Mouse (Mus musculus) heart, embryonic 14.5 days (tissue): ENCODE data around the gene Gmpr. TPM values are rescaled to one million over a fixed set of nuclear protein-coding genes. Genes with fewer than 3 reads are reported as not detected.
"Not testable (repeated sequence)": the region's sequence is repeated elsewhere in the genome, so short reads cannot be mapped to it uniquely, and the experiment has no call there.

Source experiments
- ATAC-seq: fragments of 200-750 bp; cut with Nextera tagmentation; 2 replicates; pipeline ENCODE4 v1.8.0; 2017; ENCODE audit warnings: low read depth, moderate TSS enrichment; ENCODE audit not compliant: insufficient number of reproducible peaks, insufficient read depth, low FRiP score
- H3K27ac ChIP-seq, 2 experiments: fragments of 200-500 bp in 1 of 2; fragments of 300-500 bp in 1 of 2; sonication (generic) in 1 of 2; replicated peaks in 1 of 2; 2 replicates each; pipeline ENCODE4 v1.5.1; 2012 to 2014; ENCODE audit warnings: low read depth in 2 of 2, low read length in 2 of 2, control low read depth in 1 of 2, mild to moderate bottlenecking in 1 of 2, mixed read lengths in 1 of 2; ENCODE audit not compliant: control insufficient read depth in 1 of 2, insufficient read depth in 1 of 2
- H3K27me3 ChIP-seq: fragments of 300-500 bp; sonication (generic); 2 replicates; pipeline ENCODE4 v1.6.1; 2014; ENCODE audit warnings: mild to moderate bottlenecking, low read length, control low read depth; ENCODE audit not compliant: control insufficient read depth, insufficient read depth
- H3K36me3 ChIP-seq: fragments of 300-500 bp; sonication (generic); 2 replicates; pipeline ENCODE4 v1.6.1; 2014; ENCODE audit warnings: mild to moderate bottlenecking, control low read depth, low read length, mixed read lengths; ENCODE audit not compliant: control insufficient read depth, insufficient read depth
- H3K4me1 ChIP-seq, 2 experiments: fragments of 200-500 bp in 1 of 2; fragments of 300-500 bp in 1 of 2; sonication (generic) in 1 of 2; 2 replicates each; pipeline ENCODE4 v1.6.1; 2012 to 2014; ENCODE audit warnings: low read length in 2 of 2, control low read depth in 1 of 2, mixed read lengths in 1 of 2; ENCODE audit not compliant: control insufficient read depth in 2 of 2, insufficient read depth in 2 of 2
- H3K4me2 ChIP-seq: fragments of 300-500 bp; sonication (generic); 2 replicates; pipeline ENCODE4 v1.6.1; 2014; ENCODE audit warnings: mild to moderate bottlenecking, low read length
- H3K4me3 ChIP-seq, 2 experiments: fragments of 200-500 bp in 1 of 2; fragments of 300-500 bp in 1 of 2; sonication (generic) in 1 of 2; 2 replicates each; pipeline ENCODE4 v1.5.1; 2012 to 2014; ENCODE audit warnings: low read length in 2 of 2, mild to moderate bottlenecking in 2 of 2, control low read depth in 1 of 2, low read depth in 1 of 2, moderate library complexity in 1 of 2; ENCODE audit not compliant: control insufficient read depth in 1 of 2, insufficient read depth in 1 of 2
- H3K9ac ChIP-seq: fragments of 300-500 bp; sonication (generic); 2 replicates; pipeline ENCODE4 v1.6.1; 2014; ENCODE audit warnings: mild to moderate bottlenecking, low read length
- H3K9me3 ChIP-seq: fragments of 300-500 bp; sonication (generic); 2 replicates; pipeline ENCODE4 v1.6.1; 2016; ENCODE audit warnings: low read length, control low read depth; ENCODE audit not compliant: control insufficient read depth
- WGBS: fragments of 180-500 bp; shearing (Covaris S2); extraction: QIAGEN DNeasy Blood & Tissue Kit; methylation state at CpG from one replicate; pipeline ENCODE4 v1.1.7; 2014; 5-methylcytosine and 5-hydroxymethylcytosine counted together
- polyA plus RNA-seq: library from polyadenylated mRNA; unstranded; fragments of >200 nt; fragmentation: Nextera tagmentation; extraction: Ambion mirVana; gene quantifications from 2 replicates; pipeline ENCODE4 v1.2.1, GENCODE M21; 2014

The Gmpr gene
- polyA plus RNA-seq, 1 experiment from 2014 or later = 202 TPM

DNA sequence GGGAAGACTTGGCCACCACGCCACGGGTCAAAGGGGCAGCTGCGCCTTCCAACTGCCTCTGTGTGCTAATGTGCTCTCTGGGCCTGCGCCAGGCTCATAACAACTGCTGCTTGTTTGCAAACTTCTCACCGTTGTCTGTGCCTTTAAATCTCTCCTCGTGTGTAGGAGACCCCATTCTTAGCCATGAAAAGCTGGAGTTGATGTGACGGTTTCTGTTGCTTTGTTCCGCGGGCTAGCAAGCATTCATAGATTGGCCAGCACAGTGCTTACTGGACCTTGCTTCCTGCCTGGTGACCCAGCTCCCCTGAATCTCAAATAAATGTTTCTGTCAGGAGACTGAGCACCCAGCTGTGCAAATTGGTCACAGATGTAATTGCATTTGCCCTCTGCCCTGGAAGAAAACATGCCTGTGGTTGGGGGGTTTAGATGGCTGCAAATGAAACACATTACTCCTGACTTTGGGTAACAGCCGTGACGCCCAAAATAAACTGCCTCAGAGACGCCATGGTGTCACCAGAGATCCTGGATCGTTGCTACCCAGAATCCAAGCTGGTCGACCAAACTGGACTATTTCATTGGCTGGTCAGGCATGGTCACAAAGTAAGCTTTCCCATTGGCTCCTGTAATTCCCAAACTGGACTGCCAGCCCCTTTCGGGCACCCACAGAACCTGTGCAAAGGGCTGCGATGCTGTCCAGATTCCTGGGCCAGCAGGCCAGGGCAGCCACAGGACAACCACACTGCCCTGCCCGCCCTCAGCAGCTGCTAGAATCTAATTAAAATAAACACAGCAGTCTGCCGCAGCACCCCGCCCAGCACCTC, 37.6 kb upstream of the Gmpr start:
- Histone ChIP-seq H3K9ac (no peak overlapping the region), H3K9me3 (no peaks in the 10 kb centered on the region), H3K4me2 (no peak overlapping the region), H3K36me3 (no peaks in the 10 kb centered on the region), H3K4me3 (no peak overlapping the region), H3K4me1 (peaks cover 3 to 8% of the 10 kb centered on the region in 2 experiments; a peak in 3 of 4 replicates), H3K27me3 (no peaks in the 10 kb centered on the region), H3K27ac (no peak overlapping the region)
- no peak for ATAC-seq
- 52% methylated on average over 19 of the region's 19 CpGs for WGBS

DNA sequence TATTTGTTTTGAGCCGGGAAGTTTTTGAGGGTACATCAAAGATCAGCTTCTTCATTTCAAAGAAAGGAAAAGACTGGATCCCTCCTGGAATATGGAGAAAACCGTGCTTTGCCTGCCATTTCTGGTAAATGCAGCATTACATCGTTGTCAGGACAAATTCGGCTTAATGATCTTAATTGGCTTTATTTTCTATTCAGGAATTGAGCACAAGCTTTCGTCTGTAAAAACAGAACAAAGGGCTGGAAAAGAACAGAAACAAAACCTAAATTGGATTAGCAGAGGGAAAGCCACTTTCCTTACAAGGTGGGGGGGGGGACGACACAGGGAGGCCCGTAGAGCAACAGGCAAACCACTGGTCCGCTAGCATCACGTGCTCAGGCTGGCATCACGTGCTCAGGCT, 33.9 kb upstream of the Gmpr start:
- no peak for ATAC-seq
- H3K4me3 ChIP-seq = no peak overlapping the region
- no peak overlapping the region for H3K27ac ChIP-seq
- H3K9ac ChIP-seq = no peak overlapping the region
- H3K27me3 ChIP-seq = no peaks in the 10 kb centered on the region
- 70% methylated on average over 8 of the region's 10 CpGs for WGBS
- no peaks in the 10 kb centered on the region for H3K36me3 ChIP-seq
- H3K9me3 ChIP-seq = no peaks in the 10 kb centered on the region
- H3K4me1 ChIP-seq = peaks cover 3 to 8% of the 10 kb centered on the region in 2 experiments; a peak in 3 of 4 replicates
- no peak overlapping the region for H3K4me2 ChIP-seq

DNA sequence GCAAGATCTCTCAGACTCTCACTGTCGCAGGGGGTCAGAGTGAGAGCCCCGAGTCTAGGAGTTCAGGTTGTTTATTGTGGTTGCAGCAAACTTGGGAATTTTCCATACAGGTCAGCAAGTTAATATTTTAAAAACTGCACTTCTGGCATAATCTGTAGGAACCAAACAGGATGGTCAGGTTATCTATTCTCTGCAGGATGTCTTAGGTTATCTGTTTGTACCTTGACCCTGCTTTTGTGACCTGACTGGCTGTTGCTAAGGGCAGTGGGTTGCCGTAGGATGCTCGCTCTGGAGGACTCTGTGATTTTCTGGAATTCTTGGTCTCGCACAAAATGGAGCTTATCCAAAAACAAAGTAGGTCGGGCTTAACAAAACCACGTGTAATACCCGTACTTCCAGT, 31.9 kb upstream of the Gmpr start:
- no peak overlapping the region for H3K4me2 ChIP-seq
- 73% methylated on average over 8 of the region's 8 CpGs for WGBS
- no peak for ATAC-seq
- no peaks in the 10 kb centered on the region for H3K27me3 ChIP-seq
- H3K27ac ChIP-seq = no peak overlapping the region
- H3K9me3 ChIP-seq = no peaks in the 10 kb centered on the region
- no peak overlapping the region for H3K9ac ChIP-seq
- no peak overlapping the region for H3K4me3 ChIP-seq
- H3K4me1 ChIP-seq = peaks cover 2 to 6% of the 10 kb centered on the region in 2 experiments; a peak in 3 of 4 replicates
- H3K36me3 ChIP-seq = no peaks in the 10 kb centered on the region

DNA sequence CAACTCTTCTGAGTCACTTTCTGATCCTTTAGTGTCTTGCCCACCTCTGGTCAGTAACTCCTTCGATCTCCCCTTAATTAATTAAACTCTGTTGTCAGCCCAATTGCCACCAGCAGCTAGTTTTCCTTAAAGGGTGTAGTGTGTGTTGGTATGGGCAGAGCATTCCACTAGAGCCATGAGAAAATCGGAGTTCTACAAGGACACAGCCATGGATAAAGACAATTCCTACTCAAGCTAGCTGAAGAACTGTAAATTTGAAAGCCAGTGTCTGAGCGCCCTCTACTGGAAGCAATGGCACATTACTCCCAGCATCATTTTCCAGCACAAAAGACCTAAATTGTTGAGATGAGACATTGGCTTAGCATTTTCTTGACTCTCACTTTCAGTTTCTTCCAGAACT, 30.1 kb upstream of the Gmpr start:
- 33% methylated on average over 3 of the region's 3 CpGs for WGBS
- H3K9me3 ChIP-seq = no peaks in the 10 kb centered on the region
- no peaks in the 10 kb centered on the region for H3K27me3 ChIP-seq
- H3K9ac ChIP-seq = no peak overlapping the region
- H3K4me2 ChIP-seq = no peak overlapping the region
- no peaks in the 10 kb centered on the region for H3K36me3 ChIP-seq
- no peak overlapping the region for H3K27ac ChIP-seq
- H3K4me1 ChIP-seq = peaks cover 2 to 7% of the 10 kb centered on the region in 2 experiments; a peak in 3 of 4 replicates
- ATAC-seq = no peak
- no peak overlapping the region for H3K4me3 ChIP-seq

DNA sequence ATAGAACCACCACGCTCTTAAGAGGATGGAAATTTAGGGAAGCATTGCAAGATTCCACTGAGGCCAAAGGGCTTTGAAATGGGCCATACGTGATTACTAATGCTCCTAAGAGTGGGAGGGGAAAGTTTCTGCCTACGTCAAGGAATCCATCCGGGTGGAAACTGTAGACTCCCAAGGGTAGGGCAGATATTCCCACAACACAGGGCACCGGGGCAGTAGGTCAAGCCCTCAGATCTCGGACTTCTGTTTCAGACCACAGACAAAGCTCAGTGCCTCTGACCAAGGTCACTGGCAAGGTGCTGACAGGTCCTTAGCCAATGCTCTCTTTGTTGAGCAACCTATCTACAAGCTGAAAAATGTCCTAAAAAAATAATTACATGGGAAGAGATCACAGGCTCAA, 27.3 kb upstream of the Gmpr start:
- H3K27me3 ChIP-seq = no peaks in the 10 kb centered on the region
- no peak overlapping the region for H3K9ac ChIP-seq
- H3K4me2 ChIP-seq = no peak overlapping the region
- no peak overlapping the region for H3K4me3 ChIP-seq
- no peak overlapping the region for H3K27ac ChIP-seq
- no peaks in the 10 kb centered on the region for H3K9me3 ChIP-seq
- 28% methylated on average over 6 of the region's 6 CpGs for WGBS
- no peaks in the 10 kb centered on the region for H3K36me3 ChIP-seq
- no peak for ATAC-seq
- peaks cover 2 to 7% of the 10 kb centered on the region in 2 experiments; a peak in 3 of 4 replicates for H3K4me1 ChIP-seq

DNA sequence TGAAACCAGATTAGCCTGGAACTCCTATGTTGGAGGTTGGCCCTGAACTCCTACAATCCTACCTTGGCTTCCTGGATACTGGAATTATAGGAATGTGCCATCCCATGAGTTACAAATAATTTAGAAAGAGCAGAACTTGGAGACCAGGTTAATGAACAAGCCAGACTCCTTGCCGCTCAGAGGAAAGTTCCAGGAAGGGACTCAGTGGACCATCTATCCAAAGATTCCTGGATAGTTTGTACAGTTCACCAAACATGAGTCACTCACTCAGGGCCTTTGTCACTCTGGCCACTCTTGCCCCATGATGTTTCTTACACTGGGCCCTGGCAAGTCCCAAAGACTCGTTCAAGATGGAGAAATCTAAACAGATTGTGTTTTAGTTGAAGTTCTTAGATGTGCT, 24.0 kb upstream of the Gmpr start:
- Histone ChIP-seq H3K27me3 (no peaks in the 10 kb centered on the region), H3K9me3 (no peaks in the 10 kb centered on the region), H3K4me1 (peaks cover 9 to 27% of the 10 kb centered on the region in 2 experiments), H3K9ac (no peak overlapping the region), H3K27ac (no peak overlapping the region), H3K4me2 (no peak overlapping the region), H3K36me3 (no peaks in the 10 kb centered on the region), H3K4me3 (no peak overlapping the region)
- WGBS = 90% methylated on average over 2 of the region's 2 CpGs
- no peak for ATAC-seq

DNA sequence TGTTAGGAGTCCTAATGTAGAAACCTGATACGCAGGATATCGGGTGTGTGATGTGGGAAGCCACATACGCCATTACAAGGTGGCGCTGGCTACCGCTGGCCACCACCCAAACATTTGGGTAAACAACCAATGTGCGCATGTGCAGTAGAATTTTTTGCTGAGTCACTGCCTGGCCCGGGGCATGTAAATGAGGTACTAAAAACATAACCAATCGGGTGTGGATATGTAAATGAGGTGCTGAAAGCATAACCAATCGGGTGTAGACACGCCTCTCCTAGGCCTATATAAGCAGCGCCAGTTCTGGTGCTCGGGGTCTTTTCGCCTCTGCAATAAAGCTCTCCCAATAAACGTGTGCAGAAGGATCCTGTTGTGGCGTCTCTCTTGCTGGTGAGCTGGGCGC, 23.3 kb upstream of the Gmpr start:
- not testable (repeated sequence) for H3K36me3 ChIP-seq, ATAC-seq, H3K9ac ChIP-seq, H3K4me3 ChIP-seq, H3K9me3 ChIP-seq, H3K27ac ChIP-seq, H3K27me3 ChIP-seq, H3K4me2 ChIP-seq
- H3K4me1 ChIP-seq = peaks cover 9 to 27% of the 10 kb centered on the region in 2 experiments
- 92% methylated on average over 16 of the region's 16 CpGs for WGBS

DNA sequence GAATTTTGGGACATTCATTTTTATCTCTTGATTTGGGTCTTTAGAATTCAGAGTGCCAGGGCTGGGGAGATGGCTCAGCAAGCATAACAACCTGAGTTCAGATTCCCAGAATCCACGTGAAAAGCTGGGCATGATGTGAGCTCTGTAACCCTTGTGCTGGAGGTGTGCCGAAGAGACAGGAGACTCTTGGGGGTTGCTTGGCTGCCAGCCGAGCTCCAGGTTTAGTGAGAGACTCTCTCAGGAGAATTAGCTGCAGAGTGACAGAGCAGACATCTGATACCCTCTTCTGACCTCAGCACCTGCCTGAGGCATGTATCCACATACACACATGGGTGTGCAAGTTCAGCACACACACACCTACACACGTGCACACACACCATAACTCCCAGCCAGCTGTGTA, 21.6 kb upstream of the Gmpr start:
- H3K9me3 ChIP-seq = no peaks in the 10 kb centered on the region
- no peaks in the 10 kb centered on the region for H3K27me3 ChIP-seq
- no peak overlapping the region for H3K4me2 ChIP-seq
- H3K4me3 ChIP-seq = no peak overlapping the region
- peak overlapping the region; percentile 37 to 79; a peak in 3 of 4 replicates for H3K27ac ChIP-seq
- no peak overlapping the region for H3K9ac ChIP-seq
- ATAC-seq = no peak
- H3K36me3 ChIP-seq = no peaks in the 10 kb centered on the region
- 65% methylated on average over 4 of the region's 4 CpGs for WGBS
- H3K4me1 ChIP-seq = peaks cover 7 to 20% of the 10 kb centered on the region in 2 experiments
